Mouse (Mus musculus) A20 (cell line): ENCODE measurements at regions not wholly inside any gene's neighbourhood (a gene's known extent, or its start where the extent isn't known, plus 50 kb on each side); places are given as distances from the start of the nearest gene placed in this dataset.

Experiments
- DNase-seq: peaks from one replicate; pipeline ENCODE4 v3.0.0-alpha.2; 2011; ENCODE audit warnings: low read depth, low spot score

DNA sequence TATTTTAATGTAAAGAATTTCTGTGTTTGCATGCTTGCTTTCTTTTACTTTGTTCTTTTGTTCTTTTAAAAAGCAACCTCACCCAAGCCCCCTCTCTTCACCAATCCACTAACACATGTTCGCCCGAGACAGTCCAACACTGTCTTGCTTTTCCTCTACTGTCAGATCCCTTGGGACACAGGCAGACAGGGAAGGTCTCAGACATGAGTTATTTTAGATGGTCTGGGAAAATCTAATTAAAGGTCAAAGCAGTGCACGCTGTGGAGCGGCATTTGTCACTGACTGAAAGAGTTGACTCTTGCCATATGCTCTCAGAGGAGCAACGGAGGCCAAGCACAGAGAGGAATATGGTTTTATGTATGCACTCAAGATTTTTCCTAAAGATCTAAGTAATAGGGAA is 279.6 kb downstream of the Gm11146 start:
- no peak for DNase-seq

DNA sequence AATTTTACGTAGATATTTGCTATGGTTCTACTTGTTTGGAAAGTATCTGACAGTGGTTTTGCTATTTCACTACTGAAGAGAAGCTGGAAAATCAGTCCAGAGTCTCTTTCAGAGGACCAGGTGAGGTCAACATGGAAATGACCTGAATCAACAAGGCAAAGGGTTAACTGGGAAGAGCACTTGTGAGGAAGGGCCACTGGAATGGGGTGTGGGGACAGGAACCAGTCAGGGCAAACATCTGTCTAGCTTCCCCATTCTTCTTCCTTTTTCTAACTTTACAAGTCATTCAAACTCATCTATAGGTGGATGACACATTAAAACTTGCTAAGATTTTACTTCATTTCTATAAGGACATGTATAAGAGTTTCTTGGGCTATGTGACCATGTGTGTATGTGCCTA is 283.7 kb downstream of the Gm11146 start:
- no peak for DNase-seq

DNA sequence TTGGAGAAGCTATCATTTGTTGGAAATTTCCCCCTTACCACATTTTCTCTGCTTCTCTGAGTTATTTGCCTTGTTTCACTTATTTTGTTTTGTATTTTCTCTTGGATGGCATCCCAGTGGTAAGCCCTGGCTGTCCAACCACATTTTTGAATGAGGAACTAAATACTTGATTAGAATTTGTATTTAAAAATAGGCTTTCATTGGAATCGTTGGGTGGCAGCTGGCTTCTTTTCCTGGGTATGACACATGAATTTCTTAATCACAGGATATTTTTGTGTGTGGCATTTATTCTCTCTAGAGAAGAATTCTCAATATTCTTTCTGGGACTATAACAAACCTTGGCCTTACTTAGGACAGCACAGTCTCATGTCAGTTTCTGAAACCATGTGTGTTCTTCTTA is 286.5 kb downstream of the Gm11146 start:
- DNase-seq, result no peak

DNA sequence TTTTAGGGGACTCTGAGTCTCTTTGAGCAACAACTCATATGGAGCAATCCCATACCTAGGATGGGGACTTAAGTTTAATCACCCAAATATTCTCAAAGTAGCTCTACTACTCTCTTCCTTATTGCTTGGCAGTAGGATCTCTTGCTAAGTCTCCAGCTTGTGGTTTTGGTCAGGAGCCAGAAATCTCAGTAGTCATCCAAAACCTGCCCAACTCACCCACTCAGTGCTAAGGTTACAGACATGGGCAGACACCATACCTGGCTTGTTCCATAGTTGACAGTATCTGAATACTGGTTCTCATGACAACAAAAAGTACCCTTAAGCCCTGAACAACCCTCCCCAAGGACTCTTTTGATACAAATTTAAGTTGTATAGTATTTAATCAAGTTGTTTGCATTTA is 288.7 kb downstream of the Gm11146 start:
- DNase-seq, result no peak

DNA sequence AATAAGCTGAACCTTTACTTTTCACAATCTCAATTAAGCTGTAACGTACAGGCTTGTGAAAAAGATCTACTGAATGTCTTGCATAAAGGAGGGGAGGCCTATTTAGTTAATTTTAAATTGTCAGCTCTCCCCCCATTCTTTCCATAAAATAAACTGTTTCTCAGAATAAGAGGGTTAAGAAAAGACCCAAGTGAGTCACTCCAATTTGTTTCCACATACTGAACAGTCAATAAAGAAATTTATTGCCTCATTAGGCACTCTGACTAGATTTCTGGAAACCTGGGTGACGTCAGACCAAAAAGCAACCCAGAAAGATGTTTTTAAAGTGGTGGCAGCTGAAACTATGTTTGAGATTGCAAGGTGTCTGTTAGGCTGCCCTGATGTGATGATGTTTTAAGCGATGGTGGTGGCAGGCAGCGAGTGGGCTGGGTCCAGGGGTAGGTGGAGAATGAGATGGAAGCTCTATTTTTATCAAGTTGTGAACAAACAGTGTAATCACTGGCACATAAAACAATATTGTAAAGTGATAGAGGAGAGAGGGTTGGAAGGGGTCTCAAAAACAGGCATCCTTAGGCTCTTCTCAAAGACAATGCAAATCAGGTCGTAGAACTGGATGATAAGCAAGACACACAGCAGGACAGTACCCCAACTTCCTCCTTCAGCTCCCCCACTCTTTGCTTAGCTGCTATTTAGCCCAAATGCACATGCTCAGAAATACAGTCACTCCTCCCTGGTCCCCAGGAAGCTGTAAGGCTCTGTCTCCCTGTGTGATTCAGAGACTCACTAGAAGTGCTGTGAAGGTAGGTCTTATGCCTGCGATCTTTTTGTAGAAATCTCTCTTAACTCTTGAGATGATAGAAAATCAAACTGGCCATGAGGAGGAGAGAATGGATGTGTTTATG is 288.0 kb downstream of the Usp25 start:
- DNase-seq, result no peak

DNA sequence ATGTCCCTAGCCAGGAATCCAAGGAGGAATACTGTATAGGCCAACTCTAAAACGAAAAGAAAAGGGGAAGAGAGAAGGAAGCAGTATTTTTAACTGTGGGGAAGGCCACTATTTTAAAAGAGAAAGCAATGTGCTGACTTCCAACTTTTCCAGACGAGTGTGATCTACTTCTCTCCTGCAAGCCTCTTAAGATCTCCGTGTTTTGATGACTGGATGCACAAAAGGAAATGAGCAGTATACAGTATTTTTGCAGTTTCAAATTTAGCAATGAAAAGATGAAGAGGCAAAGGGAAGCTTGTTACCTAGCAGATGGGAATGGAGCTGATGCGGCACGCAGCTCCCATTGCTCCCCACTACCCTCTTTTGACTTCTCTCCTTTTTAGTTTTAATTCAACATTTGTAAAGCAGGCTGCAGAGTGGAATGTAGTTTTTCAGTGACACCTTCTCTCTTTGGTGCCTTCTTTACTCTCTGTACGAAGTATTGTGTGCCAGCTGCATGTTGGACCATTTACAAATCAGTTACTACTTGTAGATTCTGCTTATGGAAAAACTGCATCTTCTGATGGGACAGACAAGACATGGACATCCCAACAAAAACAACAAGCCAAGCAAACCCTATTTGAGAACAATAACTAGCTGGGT is 287.2 kb downstream of the Usp25 start:
- no peak for DNase-seq

DNA sequence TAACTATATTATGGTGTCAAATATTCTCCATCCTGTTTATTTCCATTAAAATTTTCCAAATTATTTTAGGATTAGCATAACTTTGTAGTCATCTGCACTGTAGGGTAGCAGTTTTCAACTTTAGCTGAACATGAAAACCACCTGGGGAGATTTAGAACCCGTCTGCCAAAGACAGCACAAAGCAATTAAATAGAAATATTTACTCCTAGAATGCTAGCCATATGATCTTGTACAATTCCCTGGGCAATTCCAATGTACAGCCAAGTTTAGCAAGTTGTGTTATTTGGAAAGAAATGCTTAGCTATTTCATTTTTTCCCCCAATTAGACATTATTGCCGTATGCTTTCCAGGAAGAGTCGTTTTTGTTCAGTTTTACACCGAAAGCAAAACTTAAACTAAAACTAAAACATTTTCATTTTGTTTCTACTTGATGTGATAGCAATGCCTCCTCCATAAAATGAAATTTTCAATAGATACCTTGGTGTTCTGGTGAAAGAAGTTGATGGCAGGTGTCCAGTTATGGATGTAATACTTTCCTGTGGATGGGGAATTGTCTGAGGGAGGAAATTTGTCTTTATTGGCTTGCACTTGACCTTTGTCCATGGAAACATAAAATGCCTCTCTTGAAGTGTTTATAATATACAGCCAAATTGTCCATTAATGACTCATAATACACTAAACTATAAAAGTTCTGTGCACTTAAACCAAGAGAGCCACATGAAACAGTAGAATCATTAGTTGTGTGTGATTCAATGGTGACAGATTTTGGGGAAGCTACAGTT is 282.3 kb downstream of the Usp25 start:
- no peak for DNase-seq

DNA sequence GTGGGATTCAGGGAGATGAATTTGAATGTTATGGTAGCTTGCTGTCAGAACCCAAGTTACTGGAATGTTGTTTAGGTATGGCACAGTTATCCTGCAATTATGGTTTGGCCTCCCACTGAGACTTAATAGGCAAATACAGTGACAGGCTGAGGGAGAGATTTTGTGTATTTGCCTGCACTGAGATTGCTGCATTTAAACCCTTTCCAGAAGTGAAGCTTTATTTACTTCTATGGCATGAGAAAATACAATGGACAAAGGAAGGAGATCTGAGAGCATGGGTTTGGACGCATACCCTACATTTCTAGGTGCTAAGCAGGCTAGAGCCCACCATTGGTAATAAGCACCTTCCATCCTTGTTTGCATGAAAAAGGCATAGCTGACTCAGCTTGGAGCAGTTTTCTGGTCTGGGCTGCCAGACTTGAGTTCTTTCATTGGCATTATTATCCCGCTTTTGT is 278.8 kb downstream of the Usp25 start:
- no peak for DNase-seq

DNA sequence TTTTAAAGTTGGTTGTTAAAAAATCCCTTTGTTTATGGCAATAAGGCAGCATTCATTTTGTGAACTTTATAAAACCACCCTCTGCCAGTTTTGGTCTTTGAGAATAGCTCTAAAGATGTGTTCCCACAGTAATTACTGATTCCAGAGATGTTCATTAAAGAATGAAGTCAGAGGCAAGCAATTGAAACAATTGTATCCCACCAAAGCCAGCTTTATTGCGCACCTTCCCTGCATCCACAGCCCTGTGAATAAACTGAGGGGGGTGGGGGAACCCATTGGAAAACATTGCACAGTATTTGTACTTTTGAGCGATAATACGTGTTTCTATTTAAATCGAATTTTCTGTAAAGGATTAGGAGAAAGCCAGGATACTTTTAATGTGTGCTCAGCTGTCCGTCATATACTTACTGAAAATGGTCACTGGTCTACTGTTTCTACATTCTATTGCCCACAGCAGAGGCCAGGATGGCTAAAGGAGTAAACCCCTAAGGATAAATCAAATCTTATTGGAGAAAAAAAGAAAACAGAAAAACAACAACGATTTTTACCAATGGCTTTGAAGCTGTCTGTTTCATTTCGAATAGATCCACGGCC is 278.3 kb downstream of the Usp25 start:
- no peak for DNase-seq

DNA sequence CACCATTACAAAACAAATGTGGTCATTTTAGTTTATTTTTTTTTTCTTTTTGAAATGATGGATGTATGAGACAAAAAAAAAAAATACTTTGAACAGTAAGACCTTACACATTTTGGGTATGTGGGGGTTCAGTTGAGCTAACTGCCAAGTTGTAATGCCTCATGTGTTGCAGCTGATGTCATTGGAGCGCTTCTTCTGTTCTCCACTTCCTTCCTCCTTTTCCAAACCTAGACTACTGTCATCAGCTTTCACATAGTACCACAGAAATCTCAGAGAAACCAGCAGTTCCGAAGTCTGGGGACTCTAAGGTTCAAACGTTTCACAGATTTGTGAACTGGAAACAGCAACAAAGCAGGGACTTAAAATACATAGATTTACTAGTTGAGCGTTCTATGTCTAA is 270.7 kb downstream of the Usp25 start:
- no peak for DNase-seq

DNA sequence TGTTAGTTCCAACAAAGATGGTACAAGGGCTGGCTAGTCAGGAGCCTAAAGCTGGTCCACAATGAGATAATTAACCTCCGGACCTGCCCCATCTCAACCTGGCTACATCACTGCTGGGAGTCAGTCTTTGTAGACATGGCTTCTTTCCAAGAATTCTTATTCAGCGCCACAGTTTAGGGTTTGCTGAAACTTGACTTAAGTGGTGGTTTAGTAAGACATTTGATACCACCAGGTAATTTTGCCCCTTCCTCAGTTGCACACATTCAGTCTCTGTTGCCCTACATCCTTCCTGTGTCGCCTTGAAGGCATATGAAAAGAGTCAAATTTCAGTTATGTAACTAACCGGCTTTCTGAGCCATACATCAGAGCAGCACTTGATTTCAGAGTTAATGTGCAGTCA is 266.4 kb downstream of the Usp25 start:
- no peak for DNase-seq

DNA sequence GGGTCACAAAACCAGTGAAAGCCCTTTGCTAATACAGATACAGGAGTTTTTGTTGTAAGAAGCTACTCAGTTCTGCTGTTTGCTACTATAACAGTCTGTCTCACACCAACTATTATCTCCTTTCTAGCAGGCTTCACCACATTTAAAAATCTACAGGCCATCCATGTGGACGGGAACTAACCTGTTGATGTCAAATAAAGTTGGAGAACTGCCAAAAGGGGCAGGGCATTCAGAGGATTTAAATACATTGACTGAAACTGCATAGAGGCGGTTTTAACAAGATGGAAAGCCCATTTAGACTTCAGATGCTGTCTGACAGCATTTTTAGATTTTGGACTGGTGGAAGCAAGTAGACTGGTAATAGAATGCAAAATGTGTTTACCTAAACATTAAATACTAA is 266.0 kb downstream of the Usp25 start:
- no peak for DNase-seq

DNA sequence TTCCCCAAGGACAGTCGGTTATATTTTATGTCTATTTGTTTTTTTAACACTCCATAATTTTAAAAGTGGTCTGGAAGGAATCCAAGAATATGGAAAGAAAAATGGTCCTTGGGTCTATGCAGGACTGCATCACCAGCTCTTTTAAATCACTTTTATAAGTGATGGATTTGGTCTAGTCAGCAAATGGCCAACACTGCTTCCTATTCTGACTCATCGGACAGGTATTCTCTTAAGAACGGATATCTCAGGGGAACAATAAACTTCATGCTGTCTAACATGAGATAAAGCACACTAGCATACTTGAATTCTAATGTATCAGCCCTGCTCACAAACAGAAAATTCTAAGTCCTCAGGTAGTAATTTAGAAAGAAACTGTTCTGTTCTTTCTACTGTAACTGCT is 259.8 kb downstream of the Usp25 start:
- DNase-seq, result no peak

DNA sequence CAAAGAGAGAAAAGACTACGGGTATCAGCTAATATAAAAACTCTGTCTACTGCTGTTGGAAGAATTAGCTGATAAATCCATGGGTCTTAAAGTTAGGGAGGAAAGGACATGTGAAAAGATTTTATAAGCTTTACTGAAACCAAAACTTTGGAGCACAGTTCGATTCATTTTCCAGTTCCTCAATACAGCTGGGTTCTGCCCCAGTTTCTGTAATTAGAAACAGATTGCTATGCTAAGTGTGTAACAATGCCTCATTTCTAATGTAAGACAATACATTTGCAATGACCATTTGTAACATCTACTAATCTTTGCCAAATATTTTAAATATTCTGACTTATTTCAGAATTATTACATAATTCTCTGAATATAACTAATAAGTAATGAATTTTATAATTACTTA is 255.4 kb downstream of the Usp25 start:
- DNase-seq, result no peak

DNA sequence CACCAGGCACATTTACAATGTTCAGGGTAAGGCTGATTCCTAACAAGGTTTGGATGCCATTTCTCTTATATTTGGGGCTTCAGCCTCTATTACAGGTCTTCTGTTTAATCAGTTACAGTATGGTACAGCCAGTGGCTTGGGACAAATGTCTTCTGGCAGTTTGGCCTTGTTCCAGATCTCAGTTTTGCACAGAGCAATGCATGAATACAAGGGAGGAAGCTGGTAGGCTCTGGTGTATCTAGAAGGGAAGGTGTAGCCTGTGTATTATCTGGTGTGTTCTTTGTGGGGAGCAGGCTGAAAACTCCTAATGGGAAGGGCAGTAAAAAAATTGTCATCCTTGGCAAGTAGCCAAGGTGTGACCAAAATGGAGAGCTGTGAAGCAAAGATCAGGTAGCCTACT is 254.2 kb downstream of the Usp25 start:
- DNase-seq, result no peak

DNA sequence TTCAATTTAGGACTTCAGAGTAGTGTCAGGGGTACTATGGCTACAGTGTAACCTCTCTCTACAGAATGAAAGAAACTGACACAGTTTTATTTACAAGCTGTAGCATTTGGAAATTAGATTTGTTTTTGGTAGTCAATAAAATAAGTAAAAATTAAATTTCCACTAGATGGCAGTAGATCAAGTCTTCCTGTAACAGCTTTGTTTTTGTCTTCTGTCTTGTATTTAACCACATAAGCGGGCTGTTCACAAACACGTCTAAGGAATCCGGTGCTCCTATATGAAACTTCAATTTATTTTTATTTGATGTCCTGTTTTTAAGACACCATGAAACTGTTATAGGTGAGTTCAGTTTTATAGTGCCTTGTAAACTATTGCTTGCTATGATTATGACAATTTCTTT is 238.8 kb downstream of the Usp25 start:
- DNase-seq, result no peak

DNA sequence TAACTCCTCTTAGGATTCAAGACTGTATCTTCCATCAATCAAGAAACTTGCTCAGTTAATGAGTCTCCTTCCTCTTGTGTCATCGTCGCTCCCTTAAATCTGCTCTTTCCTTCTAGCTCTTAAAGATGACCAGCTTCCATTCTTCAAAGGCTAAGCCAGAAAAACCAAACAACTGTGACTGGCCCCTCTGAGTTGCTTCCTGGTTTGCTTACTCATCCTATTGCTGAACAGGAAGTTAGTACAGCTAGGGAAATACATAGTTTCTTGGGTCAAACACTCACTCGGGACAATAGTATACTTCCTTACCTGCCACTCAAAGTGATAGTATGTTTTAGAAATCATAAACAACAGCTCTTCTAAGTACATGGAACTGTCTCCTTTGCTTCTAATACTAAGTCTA is 237.9 kb downstream of the Usp25 start:
- no peak for DNase-seq

DNA sequence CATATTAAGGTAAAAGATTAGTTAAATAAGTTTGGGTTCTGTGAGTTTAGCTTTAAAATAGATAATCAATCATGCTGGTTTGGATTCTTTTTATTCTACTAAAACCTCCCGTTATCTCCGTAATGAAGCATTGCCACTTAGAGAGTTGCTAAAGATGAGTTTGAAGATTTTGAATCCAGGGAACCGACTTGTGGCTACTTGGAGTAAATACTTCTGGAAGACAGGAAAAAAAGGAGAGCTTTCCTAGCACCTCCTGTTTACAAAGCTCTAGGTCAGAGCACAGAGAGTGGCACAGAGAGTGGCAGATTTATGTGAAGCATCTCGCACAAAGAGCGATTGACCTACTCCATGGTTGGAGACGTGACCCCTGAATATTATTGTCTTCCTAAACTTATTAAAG is 227.4 kb downstream of the Usp25 start:
- DNase-seq, result no peak

DNA sequence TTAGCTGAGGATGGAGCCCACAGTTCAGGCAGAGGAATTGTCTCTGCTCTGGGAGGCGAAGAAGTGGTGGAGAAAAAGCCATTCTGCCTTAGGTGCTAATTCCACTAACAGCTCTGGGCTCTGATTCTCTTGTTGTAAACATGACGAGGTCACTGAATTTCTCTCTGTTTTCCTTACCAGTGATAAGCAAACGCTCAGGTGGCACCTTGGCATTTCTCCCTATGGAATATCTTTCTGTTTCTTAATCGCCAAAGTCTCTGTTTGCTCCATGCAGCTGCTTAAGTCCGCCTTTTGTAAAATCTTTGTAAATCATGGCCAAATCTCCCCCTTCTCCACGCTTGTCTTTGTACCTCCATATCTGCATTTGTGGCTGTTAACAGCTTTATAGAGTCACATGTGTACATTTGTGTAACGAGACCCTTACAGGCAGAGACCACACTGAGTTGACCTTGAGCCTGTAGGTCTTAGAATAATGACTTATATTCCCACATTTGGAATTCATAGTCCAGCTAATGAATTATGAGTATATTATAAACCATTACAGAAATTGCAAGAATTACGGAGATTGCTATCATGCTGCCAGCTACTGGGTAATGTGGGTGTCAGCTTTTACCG is 225.8 kb downstream of the Usp25 start:
- no peak for DNase-seq

DNA sequence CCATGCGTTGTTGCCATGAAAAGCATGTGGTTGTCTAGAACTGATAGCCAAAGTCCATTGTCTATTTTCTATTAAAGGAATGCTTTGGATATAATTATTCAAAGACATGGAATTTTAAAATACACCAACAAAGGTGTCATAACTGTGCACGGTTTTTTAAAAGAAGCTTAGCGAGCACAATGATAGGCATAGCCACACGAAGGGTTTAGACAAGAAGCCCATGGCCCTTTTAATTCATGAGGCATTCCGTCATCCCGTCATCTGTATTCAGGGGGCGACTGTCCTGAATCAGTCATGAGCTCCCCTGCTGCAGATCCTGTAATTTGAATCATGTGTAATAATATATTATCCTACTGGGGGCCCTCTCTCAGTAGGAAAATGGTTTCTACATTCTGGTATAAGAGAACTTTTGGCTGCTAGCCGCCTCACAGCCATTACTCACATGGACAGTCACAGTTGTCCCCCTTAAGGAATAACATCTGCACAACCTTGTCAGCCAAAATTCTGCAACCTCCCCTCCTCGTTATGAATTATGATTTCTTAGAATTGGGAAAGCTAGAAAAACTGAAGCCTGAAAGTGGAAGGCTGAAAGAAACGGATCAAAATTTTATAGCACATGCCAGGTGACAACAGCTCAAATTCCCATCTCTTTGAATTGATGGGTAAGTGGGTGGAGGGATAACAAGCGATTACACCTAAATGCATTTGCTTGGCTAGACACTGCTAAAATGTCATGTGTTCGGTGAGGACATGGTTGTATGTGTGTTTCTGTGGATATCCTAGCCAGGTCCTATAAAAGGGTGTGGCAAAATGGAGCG is 225.1 kb downstream of the Usp25 start:
- DNase-seq, result no peak
